Mouse (Mus musculus) CH12F3 (cell line): ENCODE results near the gene Ptpra.

Experiments used
- in situ Hi-C: fragments of 300-500 bp; cut with MboI; formaldehyde crosslinking; loops from 2 replicates; pipeline ENCODE4 v1.14.3; 2020; ENCODE audit warnings: low sequenced_read_pairs

Gene Ptpra

GRCm38 (mm10) chr2:130439840-130440480 is 10.1 kb upstream of the Ptpra start:
- in situ Hi-C loops: no loop called here

- in situ Hi-C loops: no loop called here
These were observed 7.9 kb upstream of the Ptpra start for GRCm38 (mm10) chr2:130442162-130442561.

GRCm38 (mm10) chr2:130448449-130448848 is 1.6 kb upstream of the Ptpra start:
- in situ Hi-C loops: no loop called here

GRCm38 (mm10) chr2:130449021-130449793 is 871 bp upstream of the Ptpra start:
- in situ Hi-C loops: no loop called here

- in situ Hi-C loops: no loop called here
These were observed 337 bp downstream of the Ptpra start for GRCm38 (mm10) chr2:130450434-130450796.

GRCm38 (mm10) chr2:130451086-130451726 is 1.1 kb downstream of the Ptpra start:
- in situ Hi-C loops: no loop called here

GRCm38 (mm10) chr2:130451727-130452090 is 1.6 kb downstream of the Ptpra start:
- in situ Hi-C loops: no loop called here

GRCm38 (mm10) chr2:130452266-130452665 is 2.2 kb downstream of the Ptpra start:
- in situ Hi-C loops: no loop called here

- in situ Hi-C loops: no loop called here
These were observed 3.3 kb downstream of the Ptpra start for GRCm38 (mm10) chr2:130453421-130453820.

- in situ Hi-C loops: no loop called here
These were observed 4.8 kb downstream of the Ptpra start for GRCm38 (mm10) chr2:130454748-130455370.

- in situ Hi-C loops: no loop called here
These were observed 7.8 kb downstream of the Ptpra start for GRCm38 (mm10) chr2:130457871-130458270.

GRCm38 (mm10) chr2:130459576-130459975 is 9.5 kb downstream of the Ptpra start:
- in situ Hi-C loops: no loop called here

- in situ Hi-C loops: no loop called here
These were observed 11.4 kb downstream of the Ptpra start for GRCm38 (mm10) chr2:130461287-130462071.

- in situ Hi-C loops: no loop called here
These were observed 16.4 kb downstream of the Ptpra start for GRCm38 (mm10) chr2:130466438-130466837.

- in situ Hi-C loops: no loop called here
These were observed 19.3 kb downstream of the Ptpra start for GRCm38 (mm10) chr2:130469366-130469765.

- in situ Hi-C loops: no loop called here
These were observed 19.9 kb downstream of the Ptpra start for GRCm38 (mm10) chr2:130469935-130470334.

- in situ Hi-C loops: no loop called here
These were observed 22.9 kb downstream of the Ptpra start for GRCm38 (mm10) chr2:130472908-130473510.

GRCm38 (mm10) chr2:130475764-130476163 is 25.7 kb downstream of the Ptpra start:
- in situ Hi-C loops: no loop called here

GRCm38 (mm10) chr2:130476666-130477297 is 26.7 kb downstream of the Ptpra start:
- in situ Hi-C loops: no loop called here

GRCm38 (mm10) chr2:130482177-130482576 is 32.1 kb downstream of the Ptpra start:
- in situ Hi-C loops: no loop called here
